Mouse (Mus musculus) right cerebral cortex, postnatal 25 days (tissue): ENCODE measurements around the gene Sema4c.

Experiments used
- DNase-seq: peaks from one replicate; pipeline ENCODE4 v3.0.0; 2022

Sema4c gene

DNA sequence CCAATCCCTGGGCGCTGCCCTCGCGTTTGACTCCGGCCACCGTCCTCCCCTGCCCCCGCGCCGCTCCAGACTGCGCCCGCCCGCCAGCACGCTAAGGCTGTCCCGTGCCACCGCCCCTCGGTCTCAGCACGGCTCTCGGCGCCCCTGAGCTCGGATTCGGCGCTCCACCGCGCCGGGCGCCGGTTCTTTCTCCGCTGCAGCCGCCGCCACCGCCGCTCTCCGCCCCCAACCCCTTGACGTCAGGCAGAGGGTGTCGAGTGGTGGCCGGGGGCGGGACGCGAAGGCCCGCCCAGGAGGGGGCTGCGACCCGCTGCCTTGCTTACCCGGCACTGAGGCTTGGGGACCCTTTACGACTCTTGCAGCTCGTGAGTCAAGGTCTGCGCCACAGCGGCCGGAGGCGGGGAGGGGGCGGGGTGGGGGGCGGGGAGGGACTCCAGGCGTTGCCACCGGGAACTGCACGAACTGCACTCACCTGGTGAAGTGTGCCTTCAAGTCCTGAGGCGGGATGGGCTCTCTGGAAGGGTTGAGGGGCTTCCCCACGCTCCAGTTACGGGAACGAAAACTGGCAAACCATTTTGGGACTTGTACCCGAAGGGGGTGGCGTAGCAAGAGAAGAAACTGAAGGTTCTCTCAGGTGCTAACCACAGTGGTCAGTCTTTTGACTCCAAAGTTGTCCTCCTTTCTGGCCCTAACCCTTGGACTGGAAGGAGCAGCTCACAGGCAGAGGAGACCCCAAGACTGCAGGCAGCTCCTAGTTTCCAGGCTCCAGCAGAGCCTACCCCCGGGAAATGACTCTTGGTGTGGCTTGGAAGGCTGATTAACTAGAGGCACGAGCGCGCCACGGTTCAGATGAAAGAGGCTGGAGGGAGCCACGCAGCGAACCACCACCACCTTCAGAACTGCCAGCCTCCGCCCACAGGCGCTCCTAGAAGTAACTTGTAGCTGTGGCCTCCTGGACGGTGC is at the start of gene Sema4c:
Gene Sema4c (minus strand): TSS at position 319 of the 963 bp plus-strand sequence.
- DNase-seq, result peak; percentile 85

DNA sequence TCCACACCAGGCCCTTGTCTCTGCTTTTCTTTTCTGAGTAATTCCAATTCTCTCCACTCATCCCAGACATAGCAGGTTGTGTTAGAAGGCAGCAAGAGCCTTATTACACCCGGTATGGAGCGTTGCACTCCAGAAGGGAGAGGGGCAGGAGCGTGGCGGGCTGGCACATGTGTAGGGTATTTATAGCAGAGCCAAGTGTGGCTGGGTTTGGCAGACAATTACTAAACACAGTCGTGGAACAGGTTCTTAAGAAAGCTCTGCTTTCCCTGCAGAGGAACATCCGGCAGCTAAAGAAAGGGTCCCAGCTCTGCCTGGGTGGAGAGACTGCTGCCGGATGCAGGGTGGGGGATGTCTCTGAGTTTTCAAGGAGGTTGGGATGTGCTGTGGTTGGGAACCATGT is 48.8 kb upstream of the Sema4c start:
- DNase-seq, result peak; percentile 71

DNA sequence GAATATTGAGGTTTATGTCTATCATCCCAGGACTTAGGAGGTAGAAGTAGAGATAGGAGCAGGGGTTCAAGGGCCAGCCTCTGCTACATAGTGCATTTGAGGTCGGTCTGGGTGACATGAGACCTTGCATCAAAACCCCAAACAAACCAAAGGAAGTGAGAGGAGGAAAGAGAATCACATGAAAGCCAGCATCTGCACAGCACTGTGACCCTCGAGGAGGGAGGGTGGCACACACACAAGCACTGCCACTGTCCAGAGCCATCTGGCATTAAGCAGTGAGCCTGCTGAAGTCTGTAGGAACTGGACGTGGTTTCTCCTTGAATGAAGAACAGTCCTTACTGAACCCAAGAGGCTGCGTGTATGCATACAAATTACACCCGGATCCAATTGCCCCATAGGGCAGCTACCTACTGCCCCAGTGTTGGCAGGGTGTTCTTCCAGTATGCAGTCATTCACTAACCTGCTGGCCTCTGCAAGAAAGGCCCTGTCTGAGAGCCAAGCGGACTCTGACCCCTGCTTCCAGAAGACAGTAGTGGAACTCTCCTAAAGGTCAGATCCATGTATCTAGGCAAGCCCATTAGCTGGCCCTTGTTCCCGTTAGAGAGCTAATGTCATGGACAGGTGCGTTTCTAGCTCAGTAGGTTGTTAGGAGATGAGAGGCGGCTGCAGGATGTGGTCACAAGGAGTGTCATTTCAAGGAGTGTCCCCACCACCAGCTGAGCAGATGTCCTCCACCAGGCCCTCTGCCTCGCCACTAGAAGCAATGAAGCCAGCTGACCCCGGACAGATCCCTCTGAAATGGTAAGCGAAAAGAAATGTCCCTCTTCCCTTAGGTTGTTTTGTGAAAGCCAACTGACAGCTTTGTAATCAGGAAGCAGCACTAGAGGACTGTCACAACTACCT is 46.4 kb upstream of the Sema4c start:
- DNase-seq, result no peak

DNA sequence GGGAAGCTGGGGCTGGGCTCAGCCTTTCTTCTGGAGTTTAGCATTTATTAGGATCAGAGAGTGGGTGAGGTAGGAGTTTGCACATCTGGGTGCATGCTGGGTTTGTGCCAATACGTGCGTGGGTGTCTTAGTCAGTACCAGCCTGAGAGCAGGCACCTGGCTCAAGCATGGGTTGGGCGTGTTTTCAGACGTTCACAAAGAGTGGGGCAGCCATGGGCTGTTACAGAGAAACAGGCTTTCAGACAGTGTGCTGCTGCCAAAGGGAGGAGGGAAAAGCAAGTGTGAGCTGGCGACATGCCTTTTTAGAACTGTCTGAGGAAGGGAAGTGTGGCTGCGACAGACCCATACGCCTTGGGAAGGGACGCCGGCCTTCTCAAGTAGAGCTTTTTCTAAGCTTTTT is 45.2 kb upstream of the Sema4c start:
- DNase-seq, result peak; percentile 55

DNA sequence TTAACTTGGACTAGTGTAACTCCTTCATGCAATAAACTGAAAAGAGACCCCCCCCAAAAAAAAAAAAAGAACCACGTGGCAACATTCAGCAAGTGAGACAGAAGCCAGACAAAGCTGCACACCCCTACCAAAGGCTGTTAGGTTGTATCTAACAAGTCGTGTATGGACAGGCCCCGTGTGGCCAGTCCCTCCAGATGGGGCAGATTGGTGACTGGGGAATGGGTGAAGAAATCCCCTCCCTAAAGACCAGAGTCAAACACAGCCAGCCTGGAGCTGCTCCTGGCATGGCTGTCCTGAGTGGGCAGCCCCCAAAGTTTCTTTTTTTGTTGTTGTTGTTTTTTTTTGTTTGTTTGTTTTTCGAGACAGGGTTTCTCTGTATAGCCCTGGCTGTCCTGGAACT is 44.1 kb upstream of the Sema4c start:
- no peak for DNase-seq

DNA sequence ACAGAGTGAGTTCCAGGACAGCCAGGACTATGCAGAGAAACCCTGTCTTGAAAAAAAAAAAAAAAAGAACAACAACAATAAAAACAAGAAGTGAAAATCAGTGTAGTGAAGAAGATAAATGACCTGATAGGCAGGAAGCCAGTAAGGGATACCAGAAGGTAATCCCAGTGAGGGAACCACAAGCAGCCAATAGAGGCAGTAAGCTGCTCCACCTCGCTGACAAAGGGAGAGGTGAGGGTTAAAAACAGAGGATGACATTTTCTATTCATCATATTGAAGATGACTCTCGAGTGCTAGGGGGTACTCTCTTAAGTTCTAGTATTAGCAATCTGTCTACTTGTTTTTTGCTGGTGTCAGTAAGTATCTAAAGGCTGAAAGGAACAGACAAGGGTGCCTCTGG is 40.3 kb upstream of the Sema4c start:
- no peak for DNase-seq

DNA sequence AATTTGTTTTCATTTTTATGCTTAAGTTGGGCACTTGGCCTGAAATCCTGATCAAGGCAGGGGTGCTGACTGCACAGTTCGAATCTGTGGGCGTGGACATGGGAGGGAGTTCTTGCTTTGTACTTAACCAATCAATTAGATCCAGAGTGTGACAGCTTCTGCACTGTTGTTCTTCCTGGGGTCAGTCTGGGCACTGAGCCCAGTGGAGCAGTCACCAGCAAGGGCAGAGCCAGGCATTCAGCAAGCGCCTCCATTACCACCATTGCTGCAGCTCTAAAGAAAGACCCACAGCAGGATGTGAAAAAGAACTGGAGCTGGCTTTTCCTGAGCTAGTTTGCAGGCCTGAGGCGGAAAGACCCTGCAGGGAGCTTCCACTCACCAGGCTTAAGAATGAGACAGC is 38.0 kb upstream of the Sema4c start:
- DNase-seq, result no peak

DNA sequence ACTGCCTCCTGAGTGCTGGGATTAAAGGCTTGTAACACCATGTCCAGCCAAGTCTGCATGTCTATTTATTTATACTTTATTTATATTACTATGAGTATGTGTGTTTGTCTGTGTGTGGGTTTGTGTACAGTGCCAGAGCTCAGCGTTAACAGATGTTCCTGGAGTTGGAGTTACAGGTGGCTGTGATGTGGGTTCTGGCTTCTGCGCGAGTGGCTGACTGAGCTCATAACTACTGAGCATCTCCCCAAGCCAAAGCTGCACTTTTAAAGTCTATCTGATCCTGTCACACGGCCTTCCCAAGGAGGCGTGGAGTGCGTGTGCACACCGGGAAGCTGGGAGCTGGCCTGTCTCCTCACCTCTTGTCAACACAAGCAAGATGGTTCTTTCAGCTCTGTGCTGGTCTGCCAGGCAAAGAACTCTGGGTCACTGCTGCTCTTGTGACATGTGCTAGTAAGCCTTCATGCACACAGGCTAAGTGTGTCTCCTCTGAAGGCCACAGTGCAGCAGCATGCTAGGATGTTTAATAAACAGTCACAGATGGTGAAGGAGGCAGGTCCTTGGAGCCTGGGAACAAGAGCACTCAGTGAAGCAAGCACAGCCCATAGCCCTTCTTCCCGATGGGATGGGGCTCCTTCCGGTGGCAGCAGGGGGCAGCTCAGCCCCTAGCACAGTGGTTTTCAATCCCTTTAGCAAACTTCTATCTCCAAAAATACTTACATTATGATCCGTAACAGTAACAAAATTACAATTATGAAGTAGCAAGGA is 37.2 kb upstream of the Sema4c start:
- no peak for DNase-seq

DNA sequence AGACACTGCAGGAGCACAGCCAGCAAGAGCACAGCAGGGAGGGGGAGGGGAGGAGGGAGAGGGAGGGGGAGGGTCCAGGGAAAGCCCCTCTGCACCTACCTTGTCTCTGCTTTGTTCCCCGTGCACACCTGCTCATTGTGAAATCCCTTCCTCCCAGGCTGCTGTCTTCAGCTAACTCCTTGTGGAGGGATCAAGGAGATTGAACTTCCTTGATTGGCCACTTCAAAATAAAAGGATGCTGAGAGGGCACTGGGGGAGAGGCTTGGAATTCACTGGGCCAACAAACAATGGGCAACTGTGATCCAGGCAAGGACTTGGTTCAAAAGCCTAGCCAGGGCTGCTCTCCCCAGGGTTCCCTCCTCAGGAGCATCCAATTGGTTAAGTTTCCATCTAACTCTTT is 35.0 kb upstream of the Sema4c start:
- no peak for DNase-seq

DNA sequence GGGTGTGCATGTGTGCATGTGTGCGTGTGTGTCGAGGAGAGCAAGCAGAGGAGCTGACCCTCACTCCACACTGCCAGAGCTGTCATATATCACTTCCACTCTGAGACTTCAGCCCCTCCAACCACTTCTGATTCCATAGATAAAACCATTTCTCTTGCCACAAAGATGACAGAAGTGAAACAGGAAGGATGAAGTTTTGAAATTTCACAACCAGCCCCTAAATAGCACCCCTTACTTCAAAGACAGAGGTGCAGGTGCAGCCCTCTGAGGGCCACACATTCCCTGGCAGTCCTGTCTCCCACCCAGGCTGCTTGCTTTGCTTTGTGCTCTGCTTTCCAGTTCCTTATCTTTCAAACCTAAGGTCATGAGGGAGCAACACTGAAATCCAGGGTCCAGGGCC is 33.3 kb upstream of the Sema4c start:
- no peak for DNase-seq

DNA sequence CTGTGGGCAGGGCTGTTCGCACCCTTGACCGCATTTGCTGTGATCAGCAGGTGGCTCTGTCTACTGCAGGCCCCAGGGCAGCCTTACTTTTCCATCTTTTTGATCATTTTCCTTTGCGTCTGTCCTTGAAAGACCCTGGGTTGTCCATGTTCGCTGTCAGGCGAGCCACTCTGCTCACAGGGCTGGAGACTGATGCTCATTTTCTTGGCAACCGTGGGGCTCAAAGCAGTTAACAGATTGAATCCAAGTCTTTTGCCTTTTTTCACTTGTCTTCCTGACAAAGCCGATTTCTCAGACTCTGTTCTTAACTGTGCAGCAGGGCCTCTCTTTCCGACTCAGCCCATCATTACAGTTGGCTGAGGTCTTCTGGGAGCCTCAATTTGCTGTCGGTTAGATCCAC is 32.5 kb upstream of the Sema4c start:
- no peak for DNase-seq

DNA sequence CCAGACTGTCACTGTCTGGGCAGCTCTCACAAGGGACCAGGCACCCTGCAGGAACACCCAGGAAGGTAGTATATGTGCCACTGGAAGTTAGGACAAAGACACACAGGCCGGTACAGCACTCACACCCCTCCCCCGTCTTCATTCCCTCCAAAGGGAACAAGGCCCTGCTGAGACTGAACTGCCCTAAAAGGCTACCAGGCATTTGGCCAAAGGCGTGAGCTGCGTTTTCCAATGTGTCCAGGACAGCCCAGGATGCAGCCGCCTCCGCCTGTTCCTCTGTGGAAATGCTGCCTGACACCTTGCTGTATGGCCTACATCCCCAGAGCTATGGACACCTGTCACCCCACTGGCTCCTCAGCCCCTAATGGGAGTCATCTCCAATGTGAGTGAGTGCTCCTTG is 31.3 kb upstream of the Sema4c start:
- no peak for DNase-seq

DNA sequence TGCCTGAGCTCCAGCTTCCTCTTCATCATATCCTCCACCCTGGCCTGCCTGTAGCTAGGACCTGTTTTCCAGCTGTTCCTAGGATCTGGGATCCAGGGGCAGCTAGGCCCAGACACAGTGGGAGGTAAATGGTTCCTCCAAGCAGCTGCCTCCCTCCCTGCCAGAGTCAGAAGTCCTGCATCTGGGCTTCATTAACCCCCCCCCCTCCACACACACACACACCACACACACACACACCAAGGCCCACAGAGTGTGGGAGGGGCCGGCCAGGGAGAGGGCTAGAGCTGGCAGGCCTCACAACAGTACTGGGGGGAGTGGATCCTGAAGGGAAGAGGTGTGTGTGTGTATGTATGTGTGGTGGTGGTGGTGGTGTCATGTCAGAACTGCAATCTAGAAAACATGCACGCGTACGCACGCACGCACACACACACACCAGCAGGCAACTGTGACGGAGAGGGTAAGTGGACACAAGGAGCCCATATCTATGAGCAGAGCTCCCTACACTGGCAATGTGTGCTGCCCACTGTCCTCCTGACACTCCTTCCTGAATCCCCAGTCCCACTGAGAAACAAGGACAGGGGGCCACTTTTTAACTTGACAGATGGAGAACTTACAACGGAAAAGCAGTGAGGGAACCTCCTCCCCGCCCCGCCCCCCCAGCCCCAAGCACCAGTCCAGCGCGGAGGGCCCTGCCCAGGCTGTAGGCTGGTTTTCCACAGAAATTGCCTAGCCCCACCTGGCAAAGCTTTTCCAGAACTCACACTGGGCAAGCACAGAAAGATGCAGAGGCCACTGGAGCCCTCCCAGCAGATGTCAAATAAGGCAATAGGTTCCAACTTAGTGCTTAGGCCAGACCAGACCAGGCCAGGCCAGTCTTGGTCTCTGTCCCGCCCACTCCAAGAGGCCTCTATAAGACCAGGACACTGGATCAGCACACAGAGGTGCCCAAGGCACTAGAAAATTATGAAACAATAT is 30.6 kb upstream of the Sema4c start:
- no peak for DNase-seq

DNA sequence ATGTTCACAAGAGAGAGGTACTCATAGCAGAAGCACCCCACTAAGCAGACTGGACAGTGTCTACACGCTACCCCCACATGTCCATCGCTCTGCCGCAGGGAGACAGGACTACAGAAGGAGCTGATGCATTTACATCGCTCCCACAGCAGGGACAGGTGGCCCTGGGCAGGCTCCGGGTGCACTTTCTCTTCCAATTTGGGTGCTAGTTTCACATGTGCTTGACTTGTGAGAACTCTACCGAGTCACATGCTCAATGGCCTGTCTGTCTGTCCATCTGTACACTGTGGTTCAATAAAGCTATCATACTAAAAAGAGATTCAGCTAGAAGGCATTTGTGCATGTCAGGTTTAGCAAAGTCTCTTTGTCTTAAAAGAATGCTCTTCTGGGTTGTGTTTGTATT is 29.7 kb upstream of the Sema4c start:
- DNase-seq, result no peak

DNA sequence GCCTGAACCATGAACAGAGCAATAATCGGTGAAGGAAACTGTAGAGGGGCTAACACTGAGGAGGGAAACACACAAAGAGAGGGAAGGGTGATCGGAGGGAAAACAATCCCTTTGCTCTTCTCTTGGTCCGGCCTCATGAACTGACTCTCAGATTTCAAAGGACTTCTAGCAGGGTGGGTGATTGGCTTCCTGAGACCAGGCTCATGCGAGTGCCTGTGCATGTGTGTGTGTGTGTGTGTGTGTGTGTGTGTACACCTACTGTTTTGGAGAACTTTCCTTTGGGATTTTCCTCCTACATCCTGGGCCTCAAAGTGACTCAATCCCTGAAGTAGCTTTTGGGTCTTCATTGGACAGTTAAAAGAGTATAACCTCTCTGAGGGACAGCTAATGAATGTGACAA is 28.1 kb upstream of the Sema4c start:
- DNase-seq, result no peak

DNA sequence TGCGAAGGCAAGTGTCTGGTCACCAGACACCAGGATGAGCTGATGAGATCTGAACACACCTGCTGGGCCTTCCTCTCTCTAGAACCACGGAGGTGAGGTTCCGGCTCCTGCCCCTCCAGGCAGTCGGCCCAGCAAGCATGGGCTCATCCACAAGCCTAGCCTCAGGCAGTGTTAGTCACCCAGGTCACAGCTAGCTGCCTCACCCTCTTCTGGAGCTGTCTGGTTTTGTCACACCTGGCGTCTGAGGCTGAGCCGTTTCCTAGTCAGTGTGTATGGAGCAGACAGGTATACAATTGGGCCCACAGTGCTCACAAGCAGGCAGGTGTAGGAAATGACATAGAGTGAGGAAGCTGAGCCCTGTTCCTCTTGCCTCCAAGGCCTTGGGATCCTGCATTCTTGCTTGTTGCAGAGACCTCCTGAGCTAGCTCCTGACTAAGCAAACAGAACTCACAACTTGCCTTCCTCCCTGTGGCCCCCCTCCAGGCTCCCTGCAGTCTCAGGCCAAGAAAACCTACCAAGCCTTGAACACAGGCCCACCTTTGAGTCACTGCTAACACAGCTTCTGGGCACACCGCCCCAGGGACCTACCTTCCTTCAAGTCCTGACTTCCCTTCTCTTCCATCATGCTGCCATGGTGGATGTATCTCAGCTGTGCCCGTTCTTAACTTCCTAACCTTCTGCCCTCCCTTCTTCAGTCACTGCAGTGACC is 25.4 kb upstream of the Sema4c start:
- DNase-seq, result no peak

DNA sequence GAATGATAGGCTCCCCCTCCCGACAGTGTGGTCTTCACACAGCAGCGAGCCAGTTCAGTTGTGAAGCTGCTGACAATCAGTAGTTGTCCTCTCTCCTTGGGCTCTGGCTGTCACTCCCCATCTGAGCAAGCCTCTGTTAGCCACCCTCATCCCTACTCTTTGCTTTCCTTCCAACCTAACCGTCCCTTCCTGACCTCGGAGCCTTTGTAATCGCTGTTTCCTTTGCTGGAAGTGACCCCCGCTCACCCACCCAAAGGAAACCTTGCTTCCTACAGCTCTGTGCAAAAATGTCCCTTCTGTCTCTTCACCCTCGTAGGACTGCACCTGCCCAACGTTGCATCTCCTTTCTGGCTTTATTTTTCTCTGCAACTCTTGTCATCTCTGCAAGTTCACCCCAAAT is 24.1 kb upstream of the Sema4c start:
- no peak for DNase-seq

DNA sequence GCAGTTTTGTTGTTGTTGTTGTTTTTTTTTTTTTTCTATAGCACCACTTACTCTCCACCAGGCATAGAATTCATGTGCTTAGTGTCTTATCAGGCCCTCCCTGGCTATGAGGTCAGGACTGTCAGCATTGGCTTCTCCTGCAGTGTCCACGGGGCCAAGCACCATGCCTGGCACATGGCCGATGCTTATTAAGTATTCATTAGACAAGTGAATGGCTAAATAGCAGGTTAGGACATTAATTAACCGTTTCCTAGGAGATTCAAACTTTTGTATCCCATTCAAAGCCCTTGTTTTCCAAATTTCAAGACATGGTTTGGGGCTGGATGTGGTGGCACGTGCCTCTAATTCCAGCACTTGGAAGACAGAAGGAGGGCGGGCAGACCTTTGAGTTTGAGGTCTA is 23.1 kb upstream of the Sema4c start:
- DNase-seq, result no peak

DNA sequence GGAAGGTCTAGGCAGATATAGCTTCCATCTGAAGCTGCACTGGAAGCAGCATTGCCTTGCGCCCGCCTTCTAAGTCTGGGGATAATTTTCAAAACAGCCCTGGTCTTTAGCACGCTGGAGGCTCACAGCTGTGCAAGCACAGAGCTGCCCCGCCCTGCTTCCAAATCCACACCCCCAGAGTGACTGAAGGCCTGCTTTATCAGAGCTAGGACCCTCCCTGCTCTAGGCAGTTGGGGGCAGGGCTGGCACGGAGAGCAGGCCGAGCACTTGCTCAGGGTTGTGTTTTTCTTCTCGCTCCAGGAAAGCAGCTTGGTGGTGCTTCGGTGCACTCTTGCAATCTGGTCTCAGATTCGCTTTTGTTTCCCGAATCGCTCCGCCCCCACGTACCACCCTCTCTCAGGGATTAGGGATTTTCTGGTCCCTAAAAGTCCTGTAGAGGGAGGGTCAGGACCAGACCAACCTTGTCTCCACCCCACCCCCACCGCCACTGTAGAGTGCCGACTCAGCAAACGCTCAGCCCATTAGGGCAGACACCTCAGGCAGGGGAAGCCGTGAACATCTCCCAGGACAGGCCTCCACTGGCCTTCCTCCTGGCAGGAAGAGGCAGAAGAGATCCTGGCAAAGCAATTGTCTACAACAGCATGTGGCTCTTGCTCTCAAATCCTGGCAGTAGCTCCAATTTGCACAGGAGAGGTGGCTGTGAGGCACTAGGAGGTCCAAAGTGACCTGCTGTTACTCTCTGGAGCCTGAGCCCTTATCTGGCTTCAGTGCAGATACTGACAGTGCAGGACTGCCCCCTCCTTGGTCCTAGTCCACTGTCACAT is 22.4 kb upstream of the Sema4c start:
- DNase-seq, result peak; percentile 51

DNA sequence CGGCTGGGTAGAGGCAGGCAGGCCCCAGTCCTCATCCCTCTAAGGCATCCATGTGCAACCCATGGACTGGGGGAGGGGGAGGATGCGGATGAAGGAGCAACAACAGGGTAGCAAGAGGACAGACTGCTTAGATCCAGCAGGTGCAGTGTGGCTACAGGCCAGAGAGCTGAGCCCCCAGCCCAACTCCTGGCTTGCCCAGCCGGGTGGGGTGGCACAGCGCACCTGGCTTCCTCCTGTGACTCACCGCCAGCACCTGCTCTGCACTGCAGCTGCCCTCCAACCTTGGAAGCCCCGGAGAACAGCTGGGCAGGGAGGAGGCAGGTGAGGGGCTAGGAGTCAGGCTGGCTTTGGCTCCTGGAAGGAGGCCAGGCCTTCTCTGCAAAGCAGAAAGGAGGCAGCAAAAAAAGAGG is 21.8 kb upstream of the Sema4c start:
- no peak for DNase-seq
